Mouse (Mus musculus): ENCODE measurements around the gene Arhgef9.

Arhgef9 gene

DNA sequence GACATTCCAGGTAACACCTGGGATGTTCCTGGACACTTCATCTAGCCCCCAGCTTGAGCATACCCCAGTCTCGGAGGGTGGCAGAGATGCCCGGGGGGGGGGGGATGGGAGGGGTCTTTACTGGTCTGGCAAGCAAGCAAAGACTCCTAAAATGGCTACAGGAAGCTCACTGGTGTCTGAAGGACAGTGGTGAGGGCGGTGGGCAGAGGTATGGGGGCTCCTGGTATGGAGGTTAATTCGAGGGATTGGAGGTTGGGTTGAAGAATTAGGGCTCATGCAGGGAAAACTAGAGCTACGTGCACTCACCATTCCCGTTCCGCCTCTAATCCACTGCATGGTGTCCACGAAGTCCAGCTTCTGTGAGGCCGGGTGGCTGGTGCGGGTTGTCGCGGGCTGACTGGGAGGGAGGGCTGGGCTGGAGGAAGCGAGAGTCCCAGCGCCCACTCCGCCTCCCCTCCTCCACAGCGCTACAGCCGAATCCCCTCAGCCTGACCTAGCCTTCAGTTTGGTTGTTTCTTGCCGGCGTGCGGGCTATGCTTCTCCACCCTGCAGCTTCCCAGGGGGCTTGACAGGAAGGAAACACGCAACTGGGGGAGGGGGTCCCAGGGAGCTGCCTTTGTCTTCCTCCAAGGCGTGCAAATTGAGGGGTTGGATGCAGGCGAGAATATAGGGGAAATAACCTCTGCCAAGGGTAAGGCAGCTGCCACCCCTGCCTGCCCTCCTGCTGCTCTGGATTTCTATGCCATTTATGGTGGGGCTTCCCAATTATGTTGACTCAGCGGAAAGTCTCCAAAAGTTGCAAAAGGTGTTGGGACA, at the start of gene Arhgef9:
Gene Arhgef9, minus strand, starts transcription at position 753 of the 816 bp plus-strand sequence.
- no peak for DNase-seq (ENCODE audit: low spot score in 2 of 2)

DNA sequence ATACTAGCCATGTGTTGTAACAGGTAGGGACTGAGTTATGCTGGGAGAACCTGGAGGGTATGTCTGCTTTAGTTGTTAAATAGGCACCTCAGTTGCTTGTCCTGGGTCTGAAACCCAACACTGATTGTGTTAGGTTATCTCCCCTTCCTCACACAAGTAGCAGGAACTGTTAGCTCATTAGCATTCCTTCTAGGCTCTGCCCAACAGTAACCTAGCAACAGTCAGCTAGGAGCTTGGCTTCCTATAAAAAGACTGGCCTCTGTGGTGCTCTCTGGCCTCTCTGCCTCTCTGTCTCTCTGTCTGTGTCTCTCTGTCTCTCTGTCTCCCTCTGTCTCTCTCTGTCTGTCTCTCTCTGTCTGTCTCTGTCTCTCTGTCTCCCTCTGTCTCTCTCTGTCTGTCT, 42.2 kb upstream of the Arhgef9 start:
- DNase-seq (ENCODE audit: low spot score in 2 of 2) = no peak

DNA sequence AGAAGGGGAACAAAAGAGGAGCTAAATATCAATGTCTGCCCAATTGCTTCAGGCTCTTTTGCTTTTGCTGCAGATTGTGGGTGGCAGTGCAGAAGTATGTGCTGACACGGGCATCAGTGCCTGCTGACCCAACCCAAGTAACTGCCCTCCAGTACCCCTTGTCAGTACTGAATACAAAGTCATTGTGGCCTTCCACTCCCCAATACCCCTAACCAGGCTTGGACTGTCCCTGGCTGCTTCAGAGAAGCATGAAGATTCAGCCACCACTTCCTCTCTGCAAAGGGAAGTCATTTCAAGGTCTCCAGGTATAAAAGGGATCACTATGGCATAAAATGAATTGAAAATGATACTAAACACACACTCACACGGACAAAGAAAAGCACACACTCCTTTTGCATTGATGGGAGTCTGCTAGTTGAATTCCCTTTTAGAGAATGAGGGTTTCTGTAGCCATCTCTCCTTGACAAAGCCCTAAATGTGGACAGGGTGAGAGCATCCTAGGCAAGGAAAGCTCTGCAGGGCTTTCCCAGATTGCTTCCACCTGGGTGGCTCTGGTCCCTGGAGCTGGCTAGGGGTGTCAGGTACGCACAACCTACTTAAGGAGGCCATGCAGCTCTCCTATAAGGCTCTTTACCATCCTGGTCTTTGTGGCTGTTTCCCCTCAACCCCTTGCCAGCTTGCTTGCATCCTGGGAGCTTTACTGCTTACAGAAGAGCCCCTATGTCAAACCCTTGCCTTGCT, 1.1 kb downstream of the Arhgef9 start:
- DNase-seq (ENCODE audit: low spot score in 2 of 2) = no peak

DNA sequence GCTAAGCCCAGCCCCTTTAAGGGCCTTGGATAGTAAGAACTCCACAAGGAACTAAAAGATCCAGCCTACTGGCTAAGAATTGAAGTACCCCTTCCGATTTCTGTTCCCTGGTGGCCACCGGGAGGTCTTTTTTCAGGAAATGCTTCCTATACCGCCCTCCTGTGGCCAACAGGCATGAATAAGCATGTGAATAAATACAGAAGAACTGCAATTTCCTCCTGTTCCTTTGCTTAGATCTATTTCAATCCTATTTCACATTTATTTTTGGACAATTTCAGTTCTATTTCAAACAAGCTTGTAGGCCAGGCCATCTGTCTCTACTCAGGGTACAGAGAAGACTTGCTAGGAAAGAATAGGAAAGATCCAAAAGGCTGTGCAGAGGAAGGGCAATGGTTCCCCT, 20.7 kb downstream of the Arhgef9 start:
- DNase-seq (ENCODE audit: low spot score in 2 of 2) = peak; percentile 16 to 30

DNA sequence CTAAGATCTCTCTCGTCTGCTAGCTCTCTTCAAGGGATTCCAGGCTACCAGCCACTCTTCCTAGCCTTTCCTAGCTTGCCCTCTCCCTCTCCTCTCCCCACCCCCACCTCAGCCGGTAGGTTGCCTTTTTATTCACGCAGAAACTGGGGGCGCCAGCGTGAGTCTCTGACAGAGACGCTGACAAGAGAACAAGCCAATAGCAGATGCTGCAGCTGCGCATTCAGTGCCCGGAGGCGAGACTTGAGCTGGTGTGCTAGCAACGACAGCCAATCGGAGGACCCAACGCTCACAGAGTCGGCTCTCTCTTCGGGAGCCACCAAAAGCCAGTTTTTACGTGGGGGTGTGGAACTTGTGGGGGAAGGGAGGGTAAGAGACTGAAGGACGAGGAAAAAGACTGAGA, 30.3 kb downstream of the Arhgef9 start:
- peak; percentile 53 to 85 for DNase-seq (ENCODE audit: low spot score in 2 of 2)

DNA sequence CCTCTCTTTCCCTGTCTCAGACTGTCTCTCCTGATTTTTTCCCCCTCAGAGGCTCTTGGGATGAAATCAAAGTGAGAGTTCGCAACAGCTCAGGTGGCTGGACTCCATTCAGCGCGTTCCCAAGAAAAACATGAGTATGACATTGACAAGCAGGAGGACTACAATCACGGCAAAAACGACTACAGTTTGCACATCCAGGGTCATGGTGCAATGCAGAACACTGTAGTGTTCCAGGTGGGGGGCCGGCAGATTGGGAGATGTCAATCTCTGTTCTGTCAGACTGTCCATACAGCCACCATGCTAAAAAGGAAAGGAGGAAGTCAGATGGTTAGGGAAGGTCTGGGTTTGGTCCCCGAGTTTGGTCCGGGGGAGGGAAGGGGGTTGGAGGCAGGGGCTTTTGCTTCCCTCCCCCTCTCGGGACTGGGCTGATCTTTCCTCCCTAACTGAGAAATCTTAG, 31.0 kb downstream of the Arhgef9 start:
- peak in 1 of 2 experiments; percentile 2 for DNase-seq (ENCODE audit: low spot score in 2 of 2)

DNA sequence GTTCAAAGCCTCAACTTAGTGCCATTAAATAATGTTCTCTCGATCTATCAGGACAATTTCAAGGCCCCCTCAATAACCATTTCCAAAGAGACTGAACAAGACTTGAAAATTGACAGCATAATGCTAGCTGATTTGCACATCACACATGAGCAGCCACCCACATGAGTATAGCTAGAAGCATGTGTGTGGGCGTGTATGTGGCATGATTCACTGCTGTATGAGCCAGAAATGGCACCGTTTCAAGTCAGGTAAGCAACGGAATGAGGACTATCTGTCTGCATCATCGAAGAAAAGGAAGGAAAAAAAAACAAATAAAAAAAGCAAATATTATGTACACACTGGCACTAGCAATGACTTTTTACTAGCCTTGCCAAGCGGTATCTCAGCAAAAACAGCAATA, 32.5 kb downstream of the Arhgef9 start:
- peak in 1 of 2 experiments; percentile 8 for DNase-seq (ENCODE audit: low spot score in 2 of 2)

DNA sequence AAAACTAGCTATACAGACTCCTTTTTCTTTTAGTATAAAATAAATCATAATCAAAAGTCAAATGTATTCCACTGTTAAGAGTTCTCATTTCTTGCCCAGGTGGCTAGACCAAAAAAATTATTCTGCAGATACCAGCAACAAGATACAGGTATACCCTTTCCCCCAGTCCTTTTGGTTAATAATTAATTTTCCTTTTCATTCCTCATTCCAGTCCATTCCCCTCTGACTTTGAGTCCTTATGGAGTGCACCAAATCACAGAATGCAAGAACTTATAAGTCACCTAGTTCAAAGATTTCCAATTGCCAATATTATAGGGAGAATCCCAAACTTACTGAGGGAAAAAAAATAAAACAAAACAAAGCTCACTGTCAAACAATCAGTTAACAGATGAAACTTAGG, 33.2 kb downstream of the Arhgef9 start:
- DNase-seq (ENCODE audit: low spot score in 2 of 2) = no peak

DNA sequence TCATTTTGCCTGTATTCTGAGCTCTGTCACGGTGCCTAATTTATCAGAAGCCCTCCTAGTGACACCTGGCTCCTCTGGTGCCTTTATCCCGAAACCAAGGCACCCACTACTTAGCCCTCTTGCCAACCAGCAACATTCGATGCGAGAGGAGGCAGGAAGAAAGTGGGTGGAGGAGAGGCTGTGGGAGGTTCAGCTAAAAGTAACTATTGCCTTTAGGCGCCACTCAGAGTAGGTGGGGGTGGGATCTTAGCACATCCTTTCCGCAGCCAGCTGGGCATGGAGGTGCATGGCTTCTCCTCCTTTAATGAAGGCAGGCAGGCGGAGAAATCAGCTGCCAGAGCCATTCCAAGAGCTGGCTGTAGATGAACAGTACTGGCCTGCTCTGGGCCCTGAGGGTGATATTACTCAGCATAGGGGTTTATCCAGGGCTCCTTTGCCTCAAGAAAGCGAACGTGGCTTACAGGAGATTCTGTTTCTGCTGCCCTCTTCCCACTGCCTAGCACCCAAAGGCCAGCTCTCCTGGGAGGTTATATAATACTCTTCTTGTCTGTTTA, 39.7 kb downstream of the Arhgef9 start:
- no peak for DNase-seq (ENCODE audit: low spot score in 2 of 2)

DNA sequence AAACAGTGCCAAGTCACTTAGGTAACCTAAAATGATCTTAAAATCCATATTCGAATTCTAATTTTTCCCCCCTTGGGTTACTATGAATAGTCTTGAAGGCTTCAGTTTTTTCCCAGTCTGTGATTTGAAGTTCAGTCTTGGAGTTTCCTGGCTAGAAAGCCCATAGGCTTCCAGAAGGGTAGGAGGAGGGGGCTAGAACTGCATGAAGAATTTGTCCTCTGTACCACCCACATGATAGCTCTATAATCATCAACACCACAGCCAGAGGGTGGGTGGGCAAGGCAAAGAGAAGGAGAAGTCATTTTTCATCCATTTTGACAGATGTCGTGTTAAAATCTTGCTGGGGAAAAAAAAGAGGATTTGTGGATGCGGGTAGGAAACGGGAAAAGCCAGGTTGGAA, 58.0 kb downstream of the Arhgef9 start:
- no peak for DNase-seq (ENCODE audit: low spot score in 2 of 2)

DNA sequence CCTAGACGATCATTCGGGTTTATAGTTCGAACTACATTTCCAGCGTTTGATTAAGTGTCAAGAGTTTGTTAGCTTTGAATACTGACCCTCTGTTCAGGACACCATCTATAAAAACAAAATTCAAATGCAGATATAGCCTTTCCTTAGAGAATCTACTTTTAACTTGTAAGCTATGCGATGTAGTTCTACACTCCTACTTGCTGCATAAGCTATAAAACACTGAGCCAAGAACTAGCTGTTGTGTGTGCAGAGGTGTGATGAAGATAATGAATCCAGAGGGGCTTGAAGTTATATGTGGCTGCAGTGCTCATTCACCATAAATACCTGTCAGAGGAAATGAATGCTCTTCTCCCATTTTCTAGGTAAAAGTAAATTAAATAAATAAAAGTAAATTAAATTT, 63.2 kb downstream of the Arhgef9 start:
- no peak for DNase-seq (ENCODE audit: low spot score in 2 of 2)

DNA sequence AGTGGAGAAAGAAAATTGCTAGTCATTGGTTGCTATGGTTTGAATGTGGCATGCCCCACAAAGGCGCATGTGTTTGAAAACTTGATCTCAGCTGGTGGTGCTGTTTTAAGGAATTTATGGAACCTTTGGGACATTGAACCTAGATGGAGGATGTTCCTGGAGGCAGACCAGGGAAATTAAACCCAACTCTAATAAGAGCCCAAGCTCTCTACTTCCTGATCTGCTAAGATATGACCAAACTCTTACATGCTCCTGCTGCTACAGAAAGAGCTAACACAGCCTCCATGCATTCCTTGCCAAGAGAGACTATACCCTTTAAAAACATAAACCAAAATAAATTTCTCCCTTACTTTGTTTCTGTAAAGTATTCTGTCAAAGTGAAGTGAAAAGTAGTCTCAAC, 63.7 kb downstream of the Arhgef9 start:
- no peak for DNase-seq (ENCODE audit: low spot score in 2 of 2)

DNA sequence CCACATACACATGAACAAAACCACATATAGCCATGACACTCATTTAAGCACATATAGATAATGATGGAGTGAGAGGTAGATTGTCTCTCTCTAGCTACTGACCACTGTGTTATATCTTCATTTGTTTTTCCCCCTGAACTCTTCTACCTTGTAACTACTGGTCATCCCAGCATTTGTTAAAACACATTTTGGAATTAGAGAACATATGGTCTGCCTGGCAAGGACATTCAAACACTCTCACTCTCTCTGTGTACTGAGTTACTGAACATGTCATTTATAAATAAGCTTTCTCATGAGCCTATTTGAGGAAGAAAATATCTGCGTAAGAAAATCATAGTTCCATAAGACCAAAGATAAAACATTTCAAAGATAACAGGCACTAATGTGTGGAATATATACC, 64.9 kb downstream of the Arhgef9 start:
- no peak for DNase-seq (ENCODE audit: low spot score in 2 of 2)

DNA sequence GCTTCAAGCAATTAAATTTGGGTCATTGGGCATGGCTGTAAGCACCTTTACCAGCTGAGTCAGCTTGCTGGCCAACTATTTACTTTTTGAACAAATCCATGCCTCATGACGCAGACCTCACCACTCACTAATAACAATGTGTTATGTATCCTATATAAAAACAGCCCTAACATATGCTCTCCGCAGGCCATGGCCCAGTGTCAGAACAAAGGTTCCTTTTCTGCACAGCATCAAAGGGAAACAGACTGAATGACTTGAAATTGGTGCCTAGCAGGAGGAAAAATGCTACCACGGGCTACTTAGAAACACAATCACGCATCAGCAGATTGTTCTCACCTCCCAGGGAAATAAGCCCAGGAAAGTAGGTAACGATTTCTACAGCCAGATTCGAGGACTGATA, 73.2 kb downstream of the Arhgef9 start:
- DNase-seq (ENCODE audit: low spot score in 2 of 2) = no peak

DNA sequence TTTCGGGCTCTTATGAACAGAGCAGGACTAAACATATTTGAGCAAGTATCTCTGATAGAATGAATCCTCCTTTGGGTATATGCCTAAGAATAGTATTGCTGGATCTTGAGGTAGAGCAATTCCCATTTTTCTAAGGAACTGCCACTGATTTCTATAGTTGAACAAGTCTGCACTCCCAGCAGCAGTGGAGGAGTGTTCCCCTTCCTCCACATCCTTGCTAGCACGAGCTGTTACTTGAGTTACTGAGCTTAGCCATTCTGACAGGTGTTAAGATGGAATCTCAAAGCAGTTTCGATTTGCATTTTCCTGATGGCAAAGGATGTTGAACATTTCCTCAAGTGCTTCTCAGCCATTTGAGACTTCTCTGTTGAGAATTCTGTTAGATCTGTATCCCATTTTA, 92.3 kb downstream of the Arhgef9 start:
- no peak for DNase-seq (ENCODE audit: low spot score in 2 of 2)

DNA sequence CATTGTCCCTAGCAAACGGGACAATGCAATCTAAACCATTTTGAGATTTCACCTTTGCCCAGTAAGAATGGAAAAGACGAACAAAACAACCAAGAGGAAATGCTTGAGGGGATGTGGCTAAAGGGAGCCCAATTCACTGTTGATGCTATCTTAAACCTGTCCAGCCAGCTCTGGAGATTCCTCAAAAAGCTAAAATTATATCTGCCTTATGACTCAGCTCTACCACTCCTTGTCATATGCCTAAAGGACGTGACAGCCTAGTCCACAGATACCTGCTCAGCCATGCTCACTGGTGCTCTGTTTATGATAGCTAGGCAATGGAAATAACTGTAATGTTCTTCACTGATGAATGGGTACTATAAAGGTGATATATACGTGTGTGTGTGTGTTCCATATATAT, 109.0 kb downstream of the Arhgef9 start:
- DNase-seq (ENCODE audit: low spot score in 2 of 2) = peak; percentile 5 to 19

DNA sequence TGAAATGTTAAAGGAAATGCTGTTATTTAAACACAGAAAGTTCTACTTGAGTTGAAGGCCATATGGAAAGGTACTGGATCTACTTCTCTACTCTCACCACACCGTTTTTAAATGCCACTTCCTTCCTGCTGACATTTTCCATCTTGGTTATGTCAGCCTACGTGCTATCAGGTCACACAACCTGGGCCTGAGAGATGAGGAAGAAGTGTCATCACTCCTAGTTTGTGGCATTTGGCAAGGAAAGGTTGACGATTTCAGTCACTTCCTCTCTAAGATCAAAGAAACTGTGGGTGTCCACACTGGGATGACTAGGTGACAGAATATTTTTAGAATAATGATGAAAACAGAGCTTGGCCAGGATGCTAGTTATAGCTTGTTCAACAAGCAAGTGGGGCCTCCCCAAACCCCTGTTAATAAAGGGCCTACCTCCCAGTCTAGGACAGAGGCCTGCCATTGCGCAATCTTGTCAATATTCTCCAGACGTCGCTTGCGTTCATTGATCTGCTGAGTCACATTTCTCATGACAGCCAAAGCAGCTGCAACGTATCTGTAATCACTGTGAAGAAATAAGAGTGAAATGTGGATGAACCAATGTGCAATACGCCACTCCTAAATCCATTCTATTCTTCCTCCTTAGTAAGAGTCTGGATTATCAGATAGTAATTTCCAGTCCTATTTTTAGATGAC, 119.5 kb downstream of the Arhgef9 start:
- DNase-seq (ENCODE audit: low spot score in 2 of 2) = no peak

DNA sequence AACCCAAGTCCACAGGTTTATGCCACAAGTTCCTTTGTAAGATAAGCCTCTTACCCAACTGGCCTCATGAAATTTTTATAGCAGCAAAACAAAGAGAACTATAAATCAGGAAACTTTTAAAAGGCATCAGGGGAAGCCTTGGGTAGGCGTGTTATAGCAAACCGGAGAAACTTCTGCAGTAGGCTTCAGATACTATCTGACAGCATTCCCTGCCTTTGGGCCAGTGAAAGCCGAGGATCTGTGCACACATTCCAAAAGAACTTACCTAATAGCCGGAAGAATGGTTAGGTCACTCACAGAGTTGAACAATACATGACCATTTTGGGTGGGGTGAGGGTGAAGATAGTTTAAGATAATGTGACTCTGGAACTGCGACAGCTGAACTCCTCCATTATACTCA, 168.7 kb downstream of the Arhgef9 start:
- no peak for DNase-seq (ENCODE audit: low spot score in 2 of 2)

DNA sequence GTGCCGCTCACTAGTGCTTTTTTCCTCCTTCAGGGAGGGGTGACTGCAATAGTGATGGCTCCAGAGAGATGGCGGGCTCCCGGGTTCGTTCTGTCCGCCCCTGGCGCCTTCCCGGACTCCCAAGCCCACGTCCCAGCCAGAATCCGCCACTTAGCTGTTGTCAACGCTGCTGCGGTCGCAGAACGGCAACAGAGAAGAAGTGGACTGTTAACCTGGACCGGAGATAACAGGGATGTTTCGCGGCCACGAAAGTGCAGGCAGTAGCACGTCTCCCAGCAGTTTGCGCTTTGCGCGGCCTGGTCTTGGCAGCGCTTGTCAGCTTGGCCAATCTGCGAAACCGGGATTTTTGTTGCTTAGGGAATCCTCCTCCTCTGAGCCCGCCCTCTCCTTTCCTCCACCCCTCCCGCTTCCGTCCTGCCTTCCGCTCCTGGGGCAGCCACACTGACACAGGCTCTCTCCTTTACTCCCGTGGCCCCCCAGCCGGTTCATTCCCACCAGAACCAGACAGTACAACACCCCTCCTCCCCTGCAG, 170.2 kb downstream of the Arhgef9 start, which contains the start of gene Spin4:
Gene Spin4, minus strand, starts transcription at position 322 of the 532 bp plus-strand sequence.
- DNase-seq (ENCODE audit: low spot score in 2 of 2) = peak; percentile 62 to 75

DNA sequence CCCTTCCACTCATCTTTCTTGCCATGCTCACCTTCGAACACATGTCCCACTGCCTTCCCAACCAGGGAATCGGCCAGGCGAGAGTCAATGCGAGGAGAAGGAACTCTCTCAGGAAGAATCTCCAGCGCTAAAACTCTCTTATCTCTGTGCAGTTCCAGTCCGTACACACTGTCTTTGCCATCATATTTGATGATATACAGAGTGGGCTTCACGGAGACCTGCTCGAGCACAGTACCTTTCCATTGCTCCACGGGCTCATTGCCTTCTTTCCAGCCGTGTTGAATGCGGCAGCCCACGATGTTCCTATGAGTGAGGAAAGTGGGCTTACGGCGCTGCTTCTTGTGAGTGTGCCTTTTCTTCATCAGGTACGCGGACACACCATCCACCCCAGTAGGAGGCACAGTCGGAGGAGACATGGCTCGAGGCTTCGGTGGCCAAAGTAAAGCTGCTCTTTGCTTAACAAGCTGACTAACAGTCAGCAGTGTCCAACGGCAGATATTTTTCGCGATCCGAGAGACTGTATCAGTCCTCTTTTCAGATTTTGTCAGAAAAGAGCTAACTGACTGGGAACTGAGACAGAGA, 170.8 kb downstream of the Arhgef9 start:
- DNase-seq (ENCODE audit: low spot score in 2 of 2) = peak in 1 of 2 experiments; percentile 5

DNA sequence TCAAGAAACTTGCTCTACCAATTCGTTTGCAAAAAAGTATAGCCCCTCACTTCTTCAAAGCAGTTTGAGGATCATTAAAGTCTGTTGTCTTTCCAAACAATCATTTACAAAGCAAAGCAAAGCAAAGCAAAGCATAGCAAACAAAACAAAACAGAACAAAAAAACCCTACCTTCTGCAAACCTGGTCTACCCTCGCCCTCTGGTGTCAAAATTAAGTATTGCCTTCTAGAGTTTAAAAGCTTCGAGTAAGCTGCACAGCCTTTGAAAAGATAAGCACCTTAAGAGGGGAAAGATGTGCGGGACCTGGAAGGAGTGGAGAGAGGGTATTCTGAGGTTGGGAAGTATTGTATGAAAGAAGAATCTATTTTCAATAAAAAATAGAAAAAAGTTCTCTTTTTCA, 184.6 kb downstream of the Arhgef9 start:
- DNase-seq (ENCODE audit: low spot score in 2 of 2) = no peak

All from urinary bladder, postnatal 36 days (tissue).